Comparison of ENCODE assay signal across 13 mouse cellular contexts in the genomic region with DNA sequence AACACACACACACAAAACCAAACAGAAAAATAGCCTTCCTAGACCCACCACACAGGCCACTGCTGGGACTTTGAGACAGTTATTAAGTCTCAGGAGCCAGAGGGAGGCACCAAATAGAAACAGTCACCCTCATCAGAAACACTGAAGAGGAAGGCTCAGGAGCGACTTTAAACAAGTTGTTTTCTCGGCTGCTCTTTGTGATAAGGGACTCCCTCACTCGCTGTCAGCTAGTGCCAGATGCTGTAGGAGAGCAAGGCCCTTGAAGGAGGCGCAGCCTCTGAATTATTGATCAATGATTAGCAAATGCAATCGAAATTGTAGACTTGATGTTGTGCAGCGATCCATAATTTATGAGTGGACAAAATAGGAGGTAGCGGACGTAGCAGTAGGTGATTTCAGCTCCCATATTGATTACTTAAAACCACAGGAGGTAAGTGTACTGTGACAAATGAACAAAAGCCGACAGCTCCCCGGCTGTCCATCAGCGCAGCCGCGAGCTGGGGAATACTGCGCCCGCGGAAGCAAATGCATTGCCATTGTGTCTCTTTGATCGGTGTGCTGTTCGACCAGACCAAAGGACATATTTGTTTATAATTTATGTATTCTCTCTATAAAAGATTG.
DNase-seq lines count a peak whose midpoint lies in the region; ATAC-seq and TF ChIP-seq lines count a peak whose summit lies in the region.
"Had no signal": no experiment of that assay in that cellular context is flagged by ENCODE, and none has a peak within 500 bp of the region (broad histone marks: within the 10 kb centered on the region; RNA-seq: fewer than 3 reads in every experiment).

No protein-coding gene starts in this region.

- WGBS in heart, embryonic 14.5 days = 8% methylated on average over 18 of the region's 18 CpGs
- 2% methylated on average over 18 of the region's 18 CpGs for WGBS in hindbrain, embryonic 13.5 days
- 9% methylated on average over 18 of the region's 18 CpGs for WGBS in midbrain, postnatal 0 days

- ATAC-seq in heart, embryonic 14.5 days (ENCODE audit: insufficient number of reproducible peaks, insufficient read depth, low FRiP score, low read depth) = no peak
- peak; percentile 50; the same call in 1 of the 2 replicates for ATAC-seq in hindbrain, embryonic 13.5 days (ENCODE audit: low FRiP score)
- peak; percentile 19; the same call in 1 of the 2 replicates for ATAC-seq in midbrain, postnatal 0 days (ENCODE audit: low FRiP score)

- TF ChIP-seq CTCF in midbrain, postnatal 0 days (IDR thresholded peaks at IDR 0.05) = no peak

- H3K4me2 ChIP-seq in heart, embryonic 14.5 days (ENCODE audit: low read length) = peak overlapping the region; percentile 48
- peak overlapping the region; percentile 49 for H3K4me2 ChIP-seq in hindbrain, embryonic 13.5 days
- peak overlapping the region; percentile 32 for H3K4me2 ChIP-seq in midbrain, postnatal 0 days (ENCODE audit: low read depth, low read length, poor library complexity, severe bottlenecking)
- H3K4me2 ChIP-seq: liver, embryonic 13.5 days had no signal

- peaks cover 0 to 6% of the 10 kb centered on the region in 2 experiments; a peak in 1 of 4 replicates for H3K4me1 ChIP-seq in heart, embryonic 14.5 days (ENCODE audit: control insufficient read depth in 2 of 2, insufficient read depth in 2 of 2, low read length in 2 of 2)
- peaks cover 29% of the 10 kb centered on the region for H3K4me1 ChIP-seq in hindbrain, embryonic 13.5 days (replicated peaks)
- H3K4me1 ChIP-seq in midbrain, postnatal 0 days (ENCODE audit: insufficient read depth, low read length) = peaks cover 4% of the 10 kb centered on the region; the same call in 1 of the 2 replicates
- H3K4me1 ChIP-seq: liver, embryonic 13.5 days had no signal

- intact Hi-C loops in left cerebral cortex, postnatal 36 days (cut with DNase I) = no loop called here

- H3K9me3 ChIP-seq in heart, embryonic 14.5 days (ENCODE audit: control insufficient read depth, low read length) = no peaks in the 10 kb centered on the region
- H3K9me3 ChIP-seq in hindbrain, embryonic 13.5 days = no peaks in the 10 kb centered on the region
- H3K9me3 ChIP-seq in midbrain, postnatal 0 days (ENCODE audit: low read length) = no peaks in the 10 kb centered on the region
- H3K9me3 ChIP-seq: liver, embryonic 13.5 days had no signal

- peaks cover 27% of the 10 kb centered on the region for H3K27me3 ChIP-seq in heart, embryonic 14.5 days (ENCODE audit: control insufficient read depth, insufficient read depth, low read length)
- peaks cover 64% of the 10 kb centered on the region for H3K27me3 ChIP-seq in hindbrain, embryonic 13.5 days
- peaks cover 12% of the 10 kb centered on the region; the same call in 1 of the 2 replicates for H3K27me3 ChIP-seq in midbrain, postnatal 0 days (ENCODE audit: insufficient read depth, low read length)

- H3K36me3 ChIP-seq in heart, embryonic 14.5 days (ENCODE audit: control insufficient read depth, insufficient read depth, low read length) = no peaks in the 10 kb centered on the region
- H3K36me3 ChIP-seq in hindbrain, embryonic 13.5 days = no peaks in the 10 kb centered on the region
- H3K36me3 ChIP-seq in midbrain, postnatal 0 days (ENCODE audit: insufficient read depth, low read length) = no peaks in the 10 kb centered on the region
- H3K36me3 ChIP-seq: liver, embryonic 13.5 days had no signal

- no peak overlapping the region for H3K27ac ChIP-seq in heart, embryonic 14.5 days (replicated peaks in 1 of 2; ENCODE audit: control insufficient read depth in 1 of 2, insufficient read depth in 1 of 2, low read depth in 2 of 2, low read length in 2 of 2)
- peak overlapping the region; percentile 18; the same call in 1 of the 2 replicates for H3K27ac ChIP-seq in hindbrain, embryonic 13.5 days
- H3K27ac ChIP-seq in midbrain, postnatal 0 days (ENCODE audit: low read depth, low read length) = no peak overlapping the region
- H3K27ac ChIP-seq: liver, embryonic 13.5 days had no signal

- 0 out of 4 replicates have a peak overlapping the region, but pooled peaks of 1 of the 2 experiments have one; percentile 3 for H3K4me3 ChIP-seq in heart, embryonic 14.5 days (ENCODE audit: control insufficient read depth in 1 of 2, insufficient read depth in 1 of 2, low read depth in 1 of 2, low read length in 2 of 2)
- H3K4me3 ChIP-seq in hindbrain, embryonic 13.5 days = peak overlapping the region; percentile 20
- H3K4me3 ChIP-seq in midbrain, postnatal 0 days (ENCODE audit: low read depth, low read length) = no peak overlapping the region
- H3K4me3 ChIP-seq: liver, embryonic 13.5 days had no signal

- DNase-seq in heart, adult 8-10 months (ENCODE audit: low spot score) = no peak
- DNase-seq in embryo, embryonic 9.5 days (ENCODE audit: extremely low spot score) = peak; percentile 31
- DNase-seq in midbrain, postnatal 0 days (ENCODE audit: low spot score) = peak; percentile 13
- DNase-seq in left cerebral cortex, postnatal 36 days (ENCODE audit: low spot score in 2 of 2) = no peak
- no peak for DNase-seq in adipocyte (ENCODE audit: low spot score)
- DNase-seq in left cerebral cortex, adult 9 months (ENCODE audit: low spot score in 2 of 2) = no peak
- DNase-seq: B cell, adult 2 months; heart, adult 18-20 months; layer of hippocampus, postnatal 36 days; liver, embryonic 13.5 days; thymus, postnatal 14 days had no signal

- no peak overlapping the region for H3K9ac ChIP-seq in heart, embryonic 14.5 days (ENCODE audit: low read length)
- peak overlapping the region; percentile 55 for H3K9ac ChIP-seq in hindbrain, embryonic 13.5 days
- no peak overlapping the region for H3K9ac ChIP-seq in midbrain, postnatal 0 days (replicated peaks; ENCODE audit: low read length, poor library complexity, severe bottlenecking)
- H3K9ac ChIP-seq: liver, embryonic 13.5 days had no signal

Comparison
In these comparisons a context has a peak if more than half of its experiments do, and no peak if none do; other contexts are left out.
1. DNase-seq: peak in embryo, embryonic 9.5 days (single experiment) and midbrain, postnatal 0 days (single experiment); none in heart, adult 8-10 months (single experiment), left cerebral cortex, postnatal 36 days (0 of 2), adipocyte (single experiment) and left cerebral cortex, adult 9 months (0 of 2).
2. Peak in every context shown above with its lines, with median percentiles within 50 percentile points of each other: H3K4me2 ChIP-seq.